ENCODE assay signal across 13 mouse cellular contexts in the genomic region with DNA sequence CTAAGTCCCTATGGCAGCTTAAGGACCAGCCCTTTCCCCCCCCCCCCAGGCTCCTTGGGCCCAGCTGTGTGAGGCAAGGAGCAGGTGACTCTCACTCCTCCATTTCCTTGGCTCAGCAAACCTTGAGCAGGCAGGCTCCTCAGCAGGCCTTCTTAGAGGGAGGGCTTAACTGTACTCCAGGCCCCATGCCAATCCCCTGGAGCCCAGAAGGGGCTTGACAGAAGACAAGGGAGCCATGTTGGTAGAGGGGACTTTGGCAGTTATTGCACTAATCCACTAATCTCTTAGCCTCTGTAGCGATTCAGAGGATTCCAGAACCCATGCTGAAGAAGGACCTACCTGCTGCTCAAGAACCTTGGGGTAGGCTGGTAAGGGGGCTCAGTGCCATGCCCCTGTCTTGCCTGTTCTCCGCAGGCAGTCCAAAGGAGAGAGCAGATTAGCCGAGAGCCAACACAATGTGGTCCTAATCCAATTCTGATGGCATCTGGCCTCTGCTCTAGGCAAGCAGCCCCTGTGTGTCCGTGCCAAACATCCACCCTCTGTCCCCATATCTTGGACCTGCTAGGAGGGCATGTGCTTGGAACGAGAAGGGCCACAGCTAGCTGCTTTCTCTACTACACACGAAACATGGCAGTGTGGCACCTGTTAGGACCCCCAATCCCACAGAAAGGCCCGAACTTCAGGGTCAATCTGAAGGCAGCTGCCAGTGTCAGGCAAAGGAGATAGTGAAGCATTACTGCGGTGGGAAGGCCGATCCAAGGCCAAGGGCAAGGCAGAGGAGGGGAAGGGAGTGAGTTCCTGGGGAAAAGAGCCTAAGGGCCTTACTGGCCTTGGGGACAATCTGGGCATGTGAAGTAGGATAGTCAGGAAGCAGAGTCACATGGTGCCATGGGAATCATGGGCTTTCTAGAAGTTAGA. TPM values are rescaled to one million over a fixed set of nuclear protein-coding genes. Genes with fewer than 3 reads are reported as not detected.
A peak's percentile ranks its signal among the peaks of the same experiment; 100 is the strongest.
DNase-seq lines count a peak whose midpoint lies in the region; ATAC-seq and TF ChIP-seq lines count a peak whose summit lies in the region.
"Had no signal": no experiment of that assay in that cellular context is flagged by ENCODE, and none has a peak within 500 bp of the region (broad histone marks: within the 10 kb centered on the region; RNA-seq: fewer than 3 reads in every experiment).

No protein-coding gene starts in this region.

- no peak overlapping the region for H3K4me3 ChIP-seq in forebrain, embryonic 13.5 days
- H3K4me3 ChIP-seq in forebrain, embryonic 12.5 days (replicated peaks) = no peak overlapping the region
- no peak overlapping the region for H3K4me3 ChIP-seq in midbrain, embryonic 14.5 days (replicated peaks; ENCODE audit: low read depth, low read length)
- no peak overlapping the region for H3K4me3 ChIP-seq in midbrain, embryonic 10.5 days
- H3K4me3 ChIP-seq in myocyte = no peak overlapping the region
- H3K4me3 ChIP-seq: heart, embryonic 13.5 days had no signal

- WGBS in forebrain, embryonic 13.5 days = 75% methylated on average over 9 of the region's 9 CpGs
- WGBS in forebrain, embryonic 12.5 days = 78% methylated on average over 9 of the region's 9 CpGs
- 66% methylated on average over 8 of the region's 9 CpGs for WGBS in midbrain, embryonic 14.5 days
- WGBS in midbrain, embryonic 10.5 days = 78% methylated on average over 9 of the region's 9 CpGs

- TF ChIP-seq POLR2A in myocyte (IDR thresholded peaks at IDR 0.05; ENCODE audit: insufficient read length, low read depth) = no peak

- no peaks in the 10 kb centered on the region for H3K9me3 ChIP-seq in forebrain, embryonic 13.5 days (replicated peaks)
- H3K9me3 ChIP-seq in forebrain, embryonic 12.5 days = no peaks in the 10 kb centered on the region
- no peaks in the 10 kb centered on the region for H3K9me3 ChIP-seq in midbrain, embryonic 14.5 days (ENCODE audit: control insufficient read depth, low read length)
- H3K9me3 ChIP-seq in midbrain, embryonic 10.5 days (replicated peaks) = no peaks in the 10 kb centered on the region
- H3K9me3 ChIP-seq: heart, embryonic 13.5 days had no signal

- peak; percentile 29 for DNase-seq in midbrain, embryonic 14.5 days
- DNase-seq in midbrain, embryonic 10.5 days (ENCODE audit: low spot score) = no peak
- peak; percentile 62 for DNase-seq in cerebellum, adult 9-10 months
- DNase-seq in urinary bladder, postnatal 10 days (ENCODE audit: low spot score) = no peak
- DNase-seq in thymus, postnatal 0 days (ENCODE audit: low spot score) = no peak
- DNase-seq: embryo, embryonic 11 days; thymus, postnatal 4 days had no signal

- H3K9ac ChIP-seq in forebrain, embryonic 13.5 days = no peak overlapping the region
- H3K9ac ChIP-seq in forebrain, embryonic 12.5 days = no peak overlapping the region
- H3K9ac ChIP-seq in midbrain, embryonic 14.5 days (replicated peaks; ENCODE audit: low read length) = no peak overlapping the region
- H3K9ac ChIP-seq: heart, embryonic 13.5 days; lung, embryonic 14.5 days had no signal

- H3K79me2 ChIP-seq in myocyte (ENCODE audit: control insufficient read depth, insufficient read depth) = no peaks in the 10 kb centered on the region

- H3K27ac ChIP-seq in forebrain, embryonic 13.5 days = peak overlapping the region; percentile 78
- H3K27ac ChIP-seq in forebrain, embryonic 12.5 days = no peak overlapping the region
- H3K27ac ChIP-seq in midbrain, embryonic 14.5 days (replicated peaks; ENCODE audit: low read depth, low read length) = no peak overlapping the region; the same call in 1 of the 2 replicates
- H3K27ac ChIP-seq in midbrain, embryonic 10.5 days (replicated peaks) = no peak overlapping the region
- H3K27ac ChIP-seq: heart, embryonic 13.5 days had no signal

- H3ac ChIP-seq in myocyte (ENCODE audit: control insufficient read depth, insufficient read length) = no peak overlapping the region

- H3K4me2 ChIP-seq in forebrain, embryonic 13.5 days = no peak overlapping the region
- no peak overlapping the region for H3K4me2 ChIP-seq in forebrain, embryonic 12.5 days
- no peak overlapping the region for H3K4me2 ChIP-seq in midbrain, embryonic 14.5 days (ENCODE audit: low read length)
- H3K4me2 ChIP-seq in myocyte (ENCODE audit: low read depth) = peak overlapping the region; percentile 38
- H3K4me2 ChIP-seq: heart, embryonic 13.5 days; lung, embryonic 14.5 days had no signal

- no peaks in the 10 kb centered on the region for H3K27me3 ChIP-seq in forebrain, embryonic 13.5 days
- H3K27me3 ChIP-seq in forebrain, embryonic 12.5 days = no peaks in the 10 kb centered on the region
- no peaks in the 10 kb centered on the region for H3K27me3 ChIP-seq in midbrain, embryonic 14.5 days (ENCODE audit: control insufficient read depth, insufficient read depth, low read length)
- H3K27me3 ChIP-seq in midbrain, embryonic 10.5 days (ENCODE audit: low read depth, poor library complexity, severe bottlenecking) = peaks cover 70% of the 10 kb centered on the region
- H3K27me3 ChIP-seq in myocyte (ENCODE audit: control insufficient read depth, insufficient read depth, insufficient read length) = no peaks in the 10 kb centered on the region

- no peaks in the 10 kb centered on the region for H3K36me3 ChIP-seq in forebrain, embryonic 13.5 days (ENCODE audit: poor library complexity, severe bottlenecking)
- no peaks in the 10 kb centered on the region for H3K36me3 ChIP-seq in forebrain, embryonic 12.5 days (replicated peaks)
- no peaks in the 10 kb centered on the region for H3K36me3 ChIP-seq in midbrain, embryonic 14.5 days (ENCODE audit: control insufficient read depth, insufficient read depth, low read length)
- no peaks in the 10 kb centered on the region for H3K36me3 ChIP-seq in midbrain, embryonic 10.5 days
- no peaks in the 10 kb centered on the region for H3K36me3 ChIP-seq in myocyte (ENCODE audit: control insufficient read depth, insufficient read depth)
- H3K36me3 ChIP-seq: heart, embryonic 13.5 days had no signal

- H3K4me1 ChIP-seq in forebrain, embryonic 13.5 days = 0 out of 2 replicates have a peak, but pooled peaks cover 3% of the 10 kb centered on the region
- H3K4me1 ChIP-seq in forebrain, embryonic 12.5 days = no peaks in the 10 kb centered on the region
- no peaks in the 10 kb centered on the region for H3K4me1 ChIP-seq in midbrain, embryonic 14.5 days (ENCODE audit: control insufficient read depth, insufficient read depth, low read length)
- H3K4me1 ChIP-seq in midbrain, embryonic 10.5 days = no peaks in the 10 kb centered on the region
- H3K4me1 ChIP-seq: heart, embryonic 13.5 days had no signal

- ATAC-seq in forebrain, embryonic 13.5 days = peak; percentile 81
- no peak for ATAC-seq in forebrain, embryonic 12.5 days (ENCODE audit: low FRiP score)
- ATAC-seq in midbrain, embryonic 14.5 days (ENCODE audit: low FRiP score, low TSS enrichment) = no peak; the same call in 1 of the 2 replicates
- ATAC-seq: inflammation-experienced regulatory T-cells, adult 6 months had no signal

TF ChIP-seq in myocyte, 11 proteins besides CTCF, POLR2A, EP300 and RAD21:
- TF ChIP-seq MYOD1 (IDR thresholded peaks at IDR 0.05; ENCODE audit: control insufficient read depth in 1 of 3, insufficient read length in 2 of 3, low read depth in 2 of 3) = peak in 2 of 3 experiments; percentile 24 to 30
- no peak for TF ChIP-seq SRF (IDR thresholded peaks at IDR 0.05; ENCODE audit: control insufficient read depth, insufficient read length, low read depth)
- TF ChIP-seq CEBPB (IDR thresholded peaks at IDR 0.05; ENCODE audit: insufficient read depth, poor library complexity, severe bottlenecking) = no peak
- no peak for TF ChIP-seq USF1 (IDR thresholded peaks at IDR 0.05; ENCODE audit: low read depth)
- TF ChIP-seq MYOG (IDR thresholded peaks at IDR 0.05; ENCODE audit: control insufficient read depth in 1 of 3, insufficient read depth in 1 of 3, insufficient read length in 2 of 3, low read depth in 2 of 3) = no peak

RNA-seq across cellular contexts. Expression of gene Atp2b3, which starts 22.6 kb away (rescaled TPM):
- 1.5 and 2.4 TPM in 2 replicates for polyA plus RNA-seq in forebrain, embryonic 13.5 days (2015; fragmentation: Nextera tagmentation; extraction: Ambion mirVana)
- polyA plus RNA-seq in forebrain, embryonic 12.5 days (2016; fragmentation: Nextera tagmentation; extraction: Ambion mirVana) = 0.74 and 0.78 TPM in 2 replicates
- polyA plus RNA-seq in midbrain, embryonic 14.5 days (2014; fragmentation: Nextera tagmentation; extraction: Ambion mirVana) = 4.9 and 5.0 TPM in 2 replicates
- 0.17 and 0.19 TPM in 2 replicates for polyA plus RNA-seq in midbrain, embryonic 10.5 days (2016; fragmentation: Nextera tagmentation; extraction: Ambion mirVana)
- polyA plus RNA-seq in myocyte (2012; fragmentation: generic; extraction: Trizol) = 0.07 TPM
- 0.03 TPM in 1 of 2 replicates, not detected in the other for polyA plus RNA-seq in thymus, postnatal 0 days (2015; fragmentation: Nextera tagmentation; extraction: Ambion mirVana)
- polyA plus RNA-seq: inflammation-experienced regulatory T-cells, adult 6 months; lung, embryonic 14.5 days had no signal

RNA-seq across cellular contexts. Expression of gene Bgn, which starts 42.1 kb away (rescaled TPM):
- 10.2 and 11.7 TPM in 2 replicates for polyA plus RNA-seq in forebrain, embryonic 13.5 days (2015; fragmentation: Nextera tagmentation; extraction: Ambion mirVana)
- polyA plus RNA-seq in forebrain, embryonic 12.5 days (2016; fragmentation: Nextera tagmentation; extraction: Ambion mirVana) = 21.4 and 21.5 TPM in 2 replicates
- polyA plus RNA-seq in midbrain, embryonic 14.5 days (2014; fragmentation: Nextera tagmentation; extraction: Ambion mirVana) = 9.2 and 30.6 TPM in 2 replicates
- polyA plus RNA-seq in midbrain, embryonic 10.5 days (2016; fragmentation: Nextera tagmentation; extraction: Ambion mirVana) = 16.4 and 27.9 TPM in 2 replicates
- polyA plus RNA-seq in myocyte (2012; fragmentation: generic; extraction: Trizol) = 1,139 TPM
- 9.5 and 12.5 TPM in 2 replicates for polyA plus RNA-seq in thymus, postnatal 0 days (2015; fragmentation: Nextera tagmentation; extraction: Ambion mirVana)

Comparison
In these comparisons a context has a peak if more than half of its experiments do, and no peak if none do; other contexts are left out.
1. DNase-seq: peak in midbrain, embryonic 14.5 days (single experiment) and cerebellum, adult 9-10 months (single experiment); none in midbrain, embryonic 10.5 days (single experiment), urinary bladder, postnatal 10 days (single experiment) and thymus, postnatal 0 days (single experiment).
2. RNA of gene Bgn, which starts 42.1 kb away (polyA plus RNA-seq): 1,139 TPM in myocyte (single experiment); 9.2 to 30.6 TPM in midbrain, embryonic 14.5 days, 21.4 to 21.5 TPM in forebrain, embryonic 12.5 days, 16.4 to 27.9 TPM in midbrain, embryonic 10.5 days, 10.2 to 11.7 TPM in forebrain, embryonic 13.5 days and 9.5 to 12.5 TPM in thymus, postnatal 0 days; every median in the first group is over 10 times any median in the second.